ENCODE assay signal across 31 mouse cellular contexts in genomic region chrX:114690857-114691256, GRCm38 (mm10).
"Had no signal": no experiment of that assay in that cellular context is flagged by ENCODE, and none has a peak within 500 bp of the region (broad histone marks: within the 10 kb centered on the region; RNA-seq: fewer than 3 reads in every experiment).

No protein-coding gene starts in this region.

- H3K4me3 ChIP-seq: limb, embryonic 10.5 days; limb, embryonic 12.5 days; limb, embryonic 13.5 days; limb, embryonic 15.5 days; liver, embryonic 12.5 days; liver, embryonic 13.5 days; liver, embryonic 15.5 days; lung, embryonic 15.5 days; megakaryocyte, embryonic 14.5 days; midbrain, embryonic 10.5 days; midbrain, embryonic 12.5 days; midbrain, embryonic 13.5 days; midbrain, embryonic 15.5 days; myocyte had no signal

- H3K27me3 ChIP-seq: limb, embryonic 12.5 days; limb, embryonic 13.5 days; limb, embryonic 15.5 days; liver, embryonic 12.5 days; liver, embryonic 13.5 days; liver, embryonic 15.5 days; lung, embryonic 15.5 days; megakaryocyte, embryonic 14.5 days; midbrain, embryonic 12.5 days; midbrain, embryonic 13.5 days; midbrain, embryonic 15.5 days had no signal

- H3K36me3 ChIP-seq: limb, embryonic 10.5 days; limb, embryonic 12.5 days; limb, embryonic 13.5 days; limb, embryonic 15.5 days; liver, embryonic 12.5 days; liver, embryonic 13.5 days; liver, embryonic 15.5 days; lung, embryonic 15.5 days; midbrain, embryonic 10.5 days; midbrain, embryonic 12.5 days; midbrain, embryonic 13.5 days; midbrain, embryonic 15.5 days had no signal

- H3K4me2 ChIP-seq: limb, embryonic 12.5 days; limb, embryonic 13.5 days; limb, embryonic 15.5 days; liver, embryonic 11.5 days; liver, embryonic 12.5 days; liver, embryonic 13.5 days; liver, embryonic 15.5 days; lung, embryonic 14.5 days; lung, embryonic 15.5 days; midbrain, embryonic 11.5 days; midbrain, embryonic 12.5 days; midbrain, embryonic 13.5 days; midbrain, embryonic 15.5 days had no signal

- ATAC-seq: liver, embryonic 12.5 days; liver, postnatal 0 days; lung, postnatal 0 days; midbrain, embryonic 13.5 days; midbrain, embryonic 15.5 days; midbrain, embryonic 16.5 days had no signal

- H3K27ac ChIP-seq: limb, embryonic 10.5 days; limb, embryonic 12.5 days; limb, embryonic 13.5 days; limb, embryonic 15.5 days; liver, embryonic 12.5 days; liver, embryonic 13.5 days; liver, embryonic 14.5 days; liver, embryonic 15.5 days; lung, embryonic 15.5 days; macrophage; midbrain, embryonic 10.5 days; midbrain, embryonic 12.5 days; midbrain, embryonic 13.5 days; midbrain, embryonic 15.5 days had no signal

- H3K4me1 ChIP-seq: limb, embryonic 10.5 days; limb, embryonic 12.5 days; limb, embryonic 13.5 days; limb, embryonic 15.5 days; liver, embryonic 12.5 days; liver, embryonic 13.5 days; liver, embryonic 15.5 days; lung, embryonic 15.5 days; megakaryocyte, embryonic 14.5 days; midbrain, embryonic 10.5 days; midbrain, embryonic 12.5 days; midbrain, embryonic 13.5 days; midbrain, embryonic 15.5 days had no signal

- DNase-seq: left cerebral cortex, postnatal 4 days; liver; liver, embryonic 13.5 days; liver, postnatal 0 days; lung, adult 18-20 months; lung, adult 2 months; lung, embryonic 14.5 days; lung, postnatal 10 days; lung, postnatal 14 days; lung, postnatal 36 days; lung, postnatal 4 days; midbrain, embryonic 14.5 days had no signal

- H3K9ac ChIP-seq: limb, embryonic 12.5 days; limb, embryonic 13.5 days; limb, embryonic 15.5 days; liver, embryonic 12.5 days; liver, embryonic 13.5 days; liver, embryonic 14.5 days; liver, embryonic 15.5 days; liver, postnatal 0 days; lung, embryonic 14.5 days; lung, embryonic 15.5 days; midbrain, embryonic 12.5 days; midbrain, embryonic 13.5 days; midbrain, embryonic 15.5 days had no signal

- H3K9me3 ChIP-seq: limb, embryonic 10.5 days; limb, embryonic 12.5 days; limb, embryonic 13.5 days; limb, embryonic 15.5 days; liver, embryonic 12.5 days; liver, embryonic 13.5 days; liver, embryonic 15.5 days; lung, embryonic 15.5 days; megakaryocyte, embryonic 14.5 days; midbrain, embryonic 10.5 days; midbrain, embryonic 12.5 days; midbrain, embryonic 13.5 days; midbrain, embryonic 15.5 days had no signal
